Mouse (Mus musculus): ENCODE results near the gene Ankrd36. TPM values are rescaled to one million over a fixed set of nuclear protein-coding genes. Genes with fewer than 3 reads are reported as not detected.

The Ankrd36 gene
- not detected in 2 replicates for polyA plus RNA-seq (2015; fragmentation: Nextera tagmentation; extraction: Ambion mirVana)

- H3K27ac ChIP-seq: no peak within 1 kb of the TSS
- ATAC-seq: no peak
- H3K9ac ChIP-seq (replicated peaks): no peak within 1 kb of the TSS
- H3K36me3 ChIP-seq: no peaks in the 10 kb centered on the region
- no peaks in the 10 kb centered on the region for H3K4me1 ChIP-seq (replicated peaks)
- H3K4me2 ChIP-seq (replicated peaks): no peak within 1 kb of the TSS
- no peak within 1 kb of the TSS for H3K4me3 ChIP-seq (replicated peaks)
- 75% methylated on average over 12 of the region's 12 CpGs for WGBS
- H3K9me3 ChIP-seq: no peaks in the 10 kb centered on the region
- no peaks in the 10 kb centered on the region for H3K27me3 ChIP-seq
Observed at GRCm38 (mm10) chr11:5569474-5569873, at the start of gene Ankrd36. Ankrd36 (plus strand) TSS chr11:5569684.

GRCm38 (mm10) chr11:5520412-5521265 is 48.8 kb upstream of the Ankrd36 start, which contains the start of gene Xbp1:
Xbp1 (plus strand) TSS chr11:5520659.
- H3K4me1 ChIP-seq (replicated peaks): peaks cover 26% of the 10 kb centered on the region
- peak within 1 kb of the TSS; percentile 98 for H3K4me3 ChIP-seq (replicated peaks)
- peak within 1 kb of the TSS; percentile 72 for H3K4me2 ChIP-seq (replicated peaks)
- no peaks in the 10 kb centered on the region for H3K27me3 ChIP-seq
- H3K27ac ChIP-seq: peak within 1 kb of the TSS; percentile 90
- H3K36me3 ChIP-seq: peaks cover 31% of the 10 kb centered on the region
- ATAC-seq: peak; percentile 97
- H3K9ac ChIP-seq (replicated peaks): peak within 1 kb of the TSS; percentile 97
- WGBS: under 1% methylated on average over 71 of the region's 72 CpGs
- no peaks in the 10 kb centered on the region for H3K9me3 ChIP-seq

GRCm38 (mm10) chr11:5521266-5521515 is 48.3 kb upstream of the Ankrd36 start:
- WGBS: 0% methylated on average over 13 of the region's 13 CpGs
- ATAC-seq: no peak; the same call in 1 of the 2 replicates

GRCm38 (mm10) chr11:5521516-5522291 is 47.8 kb upstream of the Ankrd36 start:
- under 1% methylated on average over 34 of the region's 34 CpGs for WGBS

More at GRCm38 (mm10) chr11:5521266-5521515, 48.3 kb upstream of the Ankrd36 start:
- H3K36me3 ChIP-seq: peaks cover 36% of the 10 kb centered on the region
- no peaks in the 10 kb centered on the region for H3K9me3 ChIP-seq
- peaks cover 26% of the 10 kb centered on the region for H3K4me1 ChIP-seq (replicated peaks)
- peak overlapping the region; percentile 97 for H3K9ac ChIP-seq (replicated peaks)
- H3K27ac ChIP-seq: peak overlapping the region; percentile 90
- H3K4me3 ChIP-seq (replicated peaks): peak overlapping the region; percentile 98
- H3K27me3 ChIP-seq: no peaks in the 10 kb centered on the region
- H3K4me2 ChIP-seq (replicated peaks): peak overlapping the region; percentile 72

GRCm38 (mm10) chr11:5522798-5523415 is 46.6 kb upstream of the Ankrd36 start:
- Histone ChIP-seq H3K9ac (replicated peaks) (peak overlapping the region; percentile 28; the same call in 1 of the 2 replicates), H3K4me3 (replicated peaks) (peak overlapping the region; percentile 98; the same call in 1 of the 2 replicates), H3K4me1 (replicated peaks) (peaks cover 26% of the 10 kb centered on the region), H3K27me3 (no peaks in the 10 kb centered on the region), H3K27ac (no peak overlapping the region), H3K4me2 (replicated peaks) (peak overlapping the region; percentile 72), H3K9me3 (no peaks in the 10 kb centered on the region), H3K36me3 (peaks cover 50% of the 10 kb centered on the region)
- 91% methylated on average over 11 of the region's 11 CpGs for WGBS
- no peak for ATAC-seq

More at GRCm38 (mm10) chr11:5521516-5522291, 47.8 kb upstream of the Ankrd36 start:
- H3K9me3 ChIP-seq: no peaks in the 10 kb centered on the region
- H3K9ac ChIP-seq (replicated peaks): peak overlapping the region; percentile 97
- peak overlapping the region; percentile 90 for H3K27ac ChIP-seq
- peaks cover 41% of the 10 kb centered on the region for H3K36me3 ChIP-seq
- peak overlapping the region; percentile 98 for H3K4me3 ChIP-seq (replicated peaks)
- H3K27me3 ChIP-seq: no peaks in the 10 kb centered on the region
- H3K4me1 ChIP-seq (replicated peaks): peaks cover 26% of the 10 kb centered on the region
- peak overlapping the region; percentile 72 for H3K4me2 ChIP-seq (replicated peaks)
- peak; percentile 26 for ATAC-seq

GRCm38 (mm10) chr11:5525418-5525817 is 44.1 kb upstream of the Ankrd36 start:
- Histone ChIP-seq H3K36me3 (peaks cover 72% of the 10 kb centered on the region), H3K27me3 (no peaks in the 10 kb centered on the region), H3K27ac (no peak overlapping the region), H3K9ac (replicated peaks) (no peak overlapping the region), H3K9me3 (no peaks in the 10 kb centered on the region), H3K4me1 (replicated peaks) (peaks cover 26% of the 10 kb centered on the region), H3K4me2 (replicated peaks) (no peak overlapping the region), H3K4me3 (replicated peaks) (no peak overlapping the region)
- WGBS: 90% methylated on average over 4 of the region's 4 CpGs
- no peak for ATAC-seq

- WGBS: 87% methylated on average over 7 of the region's 7 CpGs
- H3K36me3 ChIP-seq: peaks cover 86% of the 10 kb centered on the region
- no peak overlapping the region for H3K27ac ChIP-seq
- H3K4me3 ChIP-seq (replicated peaks): no peak overlapping the region
- H3K4me2 ChIP-seq (replicated peaks): no peak overlapping the region
- H3K4me1 ChIP-seq (replicated peaks): peaks cover 24% of the 10 kb centered on the region
- no peaks in the 10 kb centered on the region for H3K9me3 ChIP-seq
- H3K27me3 ChIP-seq: no peaks in the 10 kb centered on the region
- ATAC-seq: no peak
- H3K9ac ChIP-seq (replicated peaks): no peak overlapping the region
Observed at GRCm38 (mm10) chr11:5526573-5527439, 42.7 kb upstream of the Ankrd36 start.

- H3K36me3 ChIP-seq: peaks cover 91% of the 10 kb centered on the region
- no peak for ATAC-seq
- no peak overlapping the region for H3K4me2 ChIP-seq (replicated peaks)
- no peak overlapping the region for H3K27ac ChIP-seq
- H3K27me3 ChIP-seq: no peaks in the 10 kb centered on the region
- H3K9ac ChIP-seq (replicated peaks): no peak overlapping the region
- no peaks in the 10 kb centered on the region for H3K9me3 ChIP-seq
- WGBS: 88% methylated on average over 5 of the region's 5 CpGs
- peaks cover 13% of the 10 kb centered on the region for H3K4me1 ChIP-seq (replicated peaks)
- no peak overlapping the region for H3K4me3 ChIP-seq (replicated peaks)
Observed at GRCm38 (mm10) chr11:5527865-5528523, 41.5 kb upstream of the Ankrd36 start.

GRCm38 (mm10) chr11:5528841-5529240 is 40.6 kb upstream of the Ankrd36 start:
- H3K4me2 ChIP-seq (replicated peaks): no peak overlapping the region
- WGBS: 82% methylated on average over 5 of the region's 5 CpGs
- no peak overlapping the region for H3K27ac ChIP-seq
- no peak overlapping the region for H3K9ac ChIP-seq (replicated peaks)
- peaks cover 91% of the 10 kb centered on the region for H3K36me3 ChIP-seq
- no peak for ATAC-seq
- H3K4me1 ChIP-seq (replicated peaks): peaks cover 4% of the 10 kb centered on the region; the same call in 1 of the 2 replicates
- H3K27me3 ChIP-seq: no peaks in the 10 kb centered on the region
- no peaks in the 10 kb centered on the region for H3K9me3 ChIP-seq
- H3K4me3 ChIP-seq (replicated peaks): no peak overlapping the region

- H3K27ac ChIP-seq: no peak overlapping the region
- no peaks in the 10 kb centered on the region for H3K27me3 ChIP-seq
- H3K4me2 ChIP-seq (replicated peaks): no peak overlapping the region
- WGBS: 84% methylated on average over 5 of the region's 5 CpGs
- peaks cover 91% of the 10 kb centered on the region for H3K36me3 ChIP-seq
- H3K4me1 ChIP-seq (replicated peaks): no peaks in the 10 kb centered on the region
- H3K4me3 ChIP-seq (replicated peaks): no peak overlapping the region
- no peak for ATAC-seq
- no peaks in the 10 kb centered on the region for H3K9me3 ChIP-seq
- H3K9ac ChIP-seq (replicated peaks): no peak overlapping the region
Observed at GRCm38 (mm10) chr11:5530172-5530571, 39.3 kb upstream of the Ankrd36 start.

GRCm38 (mm10) chr11:5530717-5531116 is 38.8 kb upstream of the Ankrd36 start:
- no peaks in the 10 kb centered on the region for H3K27me3 ChIP-seq
- H3K36me3 ChIP-seq: peaks cover 88% of the 10 kb centered on the region
- 75% methylated on average over 6 of the region's 6 CpGs for WGBS
- H3K4me2 ChIP-seq (replicated peaks): no peak overlapping the region
- no peak overlapping the region for H3K4me3 ChIP-seq (replicated peaks)
- no peak overlapping the region for H3K9ac ChIP-seq (replicated peaks)
- ATAC-seq: no peak
- no peaks in the 10 kb centered on the region for H3K4me1 ChIP-seq (replicated peaks)
- no peak overlapping the region for H3K27ac ChIP-seq
- H3K9me3 ChIP-seq: no peaks in the 10 kb centered on the region

Data from midbrain, embryonic 13.5 days (tissue).